Mouse (Mus musculus): Measurements from ENCODE around the gene Ehd4.

Ehd4 gene

GRCm38 (mm10) chr2:120154361-120154894, at the start of gene Ehd4:
Ehd4 (minus strand) TSS chr2:120154606.
- DNase-seq (ENCODE audit: low spot score in 2 of 2) = peak; percentile 98

DNA sequence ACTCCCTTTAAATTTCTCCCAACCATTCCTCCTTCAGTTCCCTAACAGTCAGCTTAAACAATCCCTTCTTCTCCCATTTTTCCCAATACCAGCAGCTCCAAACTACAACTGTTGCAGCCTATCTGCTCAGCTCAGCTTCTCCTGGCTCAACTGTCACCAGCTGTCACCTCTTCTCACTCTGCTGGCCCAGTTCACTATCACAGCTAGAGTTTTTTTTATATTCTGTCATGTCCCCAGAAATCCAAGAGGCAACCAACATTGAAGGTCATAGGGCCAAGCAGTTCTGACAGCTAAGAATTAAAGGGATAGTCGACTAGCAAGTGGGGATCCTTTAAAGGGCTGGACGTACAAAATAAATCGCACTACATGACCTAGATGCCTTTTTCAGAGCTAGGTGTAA, 49.3 kb upstream of the Ehd4 start:
- no peak for DNase-seq (ENCODE audit: low spot score in 2 of 2)

DNA sequence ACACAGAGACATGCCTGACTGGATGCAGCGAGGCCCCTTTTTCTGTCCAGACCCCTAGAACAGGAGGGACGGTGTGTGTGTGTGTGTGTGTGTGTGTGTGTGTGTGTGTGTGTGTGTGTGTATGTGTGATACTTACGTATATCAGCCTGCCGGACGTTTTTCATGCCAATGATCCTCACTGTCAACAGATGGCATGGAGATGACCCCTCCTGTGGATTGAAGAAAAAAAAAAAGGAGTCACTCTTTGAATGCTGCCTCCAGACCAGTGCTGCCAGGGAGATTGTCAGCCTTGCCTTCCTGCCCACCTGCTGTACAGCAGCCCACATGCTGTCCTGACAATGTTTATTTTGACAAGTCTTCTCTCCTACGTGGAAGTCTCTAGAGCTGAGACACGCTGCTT, 45.7 kb upstream of the Ehd4 start:
- DNase-seq (ENCODE audit: low spot score in 2 of 2) = no peak

DNA sequence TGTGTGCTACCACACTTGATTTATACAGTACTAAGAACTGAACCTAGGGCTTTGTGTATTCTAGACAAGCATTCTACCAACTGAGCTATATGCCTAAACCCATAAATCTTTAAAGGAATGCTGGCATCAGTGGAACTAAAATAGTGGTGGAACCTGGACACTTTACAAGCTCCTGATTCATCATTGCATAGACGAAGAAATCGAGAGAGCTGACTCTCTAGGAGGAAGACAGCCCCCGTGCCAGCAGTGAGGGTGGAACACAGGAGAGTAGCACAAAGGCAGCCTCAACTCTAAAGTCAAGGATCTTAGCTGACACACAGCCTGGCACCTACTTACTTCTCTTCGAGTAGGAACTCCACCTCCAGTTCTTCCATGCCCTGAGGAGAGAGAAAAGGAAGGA, 33.8 kb upstream of the Ehd4 start:
- DNase-seq (ENCODE audit: low spot score in 2 of 2) = no peak

- DNase-seq (ENCODE audit: low spot score in 2 of 2) = no peak
Observed at GRCm38 (mm10) chr2:120187583-120187982, 33.2 kb upstream of the Ehd4 start.

GRCm38 (mm10) chr2:120185527-120186276, 31.3 kb upstream of the Ehd4 start:
- no peak for DNase-seq (ENCODE audit: low spot score in 2 of 2)

GRCm38 (mm10) chr2:120178936-120179335, 24.5 kb upstream of the Ehd4 start:
- no peak for DNase-seq (ENCODE audit: low spot score in 2 of 2)

GRCm38 (mm10) chr2:120173718-120174117, 19.3 kb upstream of the Ehd4 start:
- peak; percentile 12 to 43 for DNase-seq (ENCODE audit: low spot score in 2 of 2)

DNA sequence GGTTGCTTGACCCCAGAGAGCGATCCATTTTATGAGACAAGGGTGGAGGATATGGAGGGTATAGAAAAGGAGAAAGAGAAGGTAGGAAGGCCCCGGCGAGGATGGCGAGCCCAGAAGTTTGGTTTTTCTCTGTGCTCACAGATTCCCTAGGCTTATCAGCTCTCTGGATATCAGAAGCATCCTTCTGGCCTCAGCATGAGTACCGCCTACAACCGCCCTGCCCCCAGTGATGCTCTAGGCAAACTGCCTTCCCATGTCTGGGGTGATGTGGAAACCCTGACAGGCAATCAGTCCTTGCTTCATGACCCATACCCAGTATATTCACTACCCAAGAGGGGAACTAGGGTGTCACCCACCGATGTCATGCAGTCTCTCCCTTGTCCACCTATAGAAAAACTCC, 17.0 kb upstream of the Ehd4 start:
- DNase-seq (ENCODE audit: low spot score in 2 of 2) = no peak

DNA sequence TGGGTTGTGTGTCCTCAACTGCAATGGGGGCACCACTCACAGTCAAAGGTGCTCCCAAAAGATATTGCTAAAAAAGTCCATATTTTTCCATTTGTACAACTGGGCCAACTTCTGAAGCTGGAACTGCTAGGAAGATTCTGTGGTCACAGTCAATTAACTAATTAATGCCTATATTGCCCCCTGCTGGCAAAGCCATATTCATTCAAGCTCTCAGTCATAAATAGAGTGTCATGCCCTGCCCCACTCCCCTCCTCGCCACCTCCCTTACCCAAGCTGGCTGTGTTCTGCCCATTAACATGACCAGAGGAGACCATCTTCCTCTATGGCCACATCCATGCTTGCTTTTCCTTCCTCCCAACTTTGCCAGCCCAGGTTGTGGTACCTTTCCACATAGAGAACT, 16.3 kb upstream of the Ehd4 start:
- peak in 1 of 2 experiments; percentile 49 for DNase-seq (ENCODE audit: low spot score in 2 of 2)

DNA sequence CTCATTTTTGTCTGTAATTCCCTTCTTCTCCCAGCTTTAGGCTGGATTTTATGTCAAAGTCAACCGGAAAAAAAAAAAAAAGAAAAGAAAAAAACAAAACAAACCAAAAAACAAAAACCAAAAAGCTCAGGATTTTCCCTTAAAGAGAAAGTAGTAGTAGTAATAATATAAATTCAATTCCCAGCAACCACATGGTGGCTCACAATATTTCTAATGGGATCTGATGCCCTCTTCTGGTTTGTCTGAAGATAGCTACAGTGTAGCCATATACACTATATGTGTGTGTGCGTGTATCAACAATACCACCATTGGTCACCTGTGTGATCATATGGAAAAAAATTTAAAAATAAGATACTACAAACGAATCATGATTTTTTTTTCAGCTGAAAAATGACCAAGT, 15.0 kb upstream of the Ehd4 start:
- no peak for DNase-seq (ENCODE audit: low spot score in 2 of 2)

DNA sequence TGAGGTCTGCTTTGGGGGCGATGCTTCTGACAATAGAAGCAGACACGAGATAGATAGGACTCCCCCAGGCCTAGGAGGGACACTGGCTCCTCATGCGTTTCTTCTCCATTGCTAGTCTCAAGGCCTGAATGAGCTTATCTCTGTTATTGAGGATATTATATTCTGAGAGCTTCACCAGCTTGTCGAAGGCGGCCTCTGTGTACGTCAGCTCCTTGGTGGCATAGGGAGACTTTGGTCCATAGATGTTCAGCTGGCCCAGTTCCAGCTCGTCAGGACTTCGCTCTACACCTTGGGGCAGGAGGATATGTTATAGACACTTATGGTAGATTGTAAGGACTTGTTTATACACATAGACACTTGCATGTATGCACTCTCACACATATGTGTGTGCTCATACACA, 13.4 kb upstream of the Ehd4 start:
- DNase-seq (ENCODE audit: low spot score in 2 of 2) = no peak

- no peak for DNase-seq (ENCODE audit: low spot score in 2 of 2)
Observed at GRCm38 (mm10) chr2:120165474-120165873, 11.1 kb upstream of the Ehd4 start.

DNA sequence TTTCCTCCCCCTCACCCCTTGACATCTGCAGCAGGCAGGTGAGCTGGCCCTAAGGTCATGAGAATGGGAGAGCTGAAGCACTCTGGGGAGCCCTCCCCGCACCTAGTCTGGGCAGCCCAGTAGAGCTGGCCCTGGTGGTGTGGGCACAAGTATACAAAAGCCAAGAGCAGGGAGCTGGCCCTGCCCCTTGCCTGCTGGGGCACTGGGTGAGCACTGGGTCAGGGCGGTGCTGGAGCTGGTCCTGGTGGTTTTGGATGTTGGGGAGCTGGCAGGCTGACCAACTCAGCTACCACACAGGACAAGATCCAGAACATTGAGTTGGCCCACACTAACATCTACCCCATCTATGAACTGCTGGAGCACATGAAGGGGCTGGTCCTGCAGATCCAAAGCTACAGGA, 5.0 kb upstream of the Ehd4 start:
- no peak for DNase-seq (ENCODE audit: low spot score in 2 of 2)

- DNase-seq (ENCODE audit: low spot score in 2 of 2) = no peak
Observed at GRCm38 (mm10) chr2:120158846-120159245, 4.4 kb upstream of the Ehd4 start.

- no peak for DNase-seq (ENCODE audit: low spot score in 2 of 2)
Observed at GRCm38 (mm10) chr2:120158016-120158415, 3.6 kb upstream of the Ehd4 start.

GRCm38 (mm10) chr2:120157606-120158005, 3.2 kb upstream of the Ehd4 start:
- DNase-seq (ENCODE audit: low spot score in 2 of 2) = peak in 1 of 2 experiments; percentile 16

DNA sequence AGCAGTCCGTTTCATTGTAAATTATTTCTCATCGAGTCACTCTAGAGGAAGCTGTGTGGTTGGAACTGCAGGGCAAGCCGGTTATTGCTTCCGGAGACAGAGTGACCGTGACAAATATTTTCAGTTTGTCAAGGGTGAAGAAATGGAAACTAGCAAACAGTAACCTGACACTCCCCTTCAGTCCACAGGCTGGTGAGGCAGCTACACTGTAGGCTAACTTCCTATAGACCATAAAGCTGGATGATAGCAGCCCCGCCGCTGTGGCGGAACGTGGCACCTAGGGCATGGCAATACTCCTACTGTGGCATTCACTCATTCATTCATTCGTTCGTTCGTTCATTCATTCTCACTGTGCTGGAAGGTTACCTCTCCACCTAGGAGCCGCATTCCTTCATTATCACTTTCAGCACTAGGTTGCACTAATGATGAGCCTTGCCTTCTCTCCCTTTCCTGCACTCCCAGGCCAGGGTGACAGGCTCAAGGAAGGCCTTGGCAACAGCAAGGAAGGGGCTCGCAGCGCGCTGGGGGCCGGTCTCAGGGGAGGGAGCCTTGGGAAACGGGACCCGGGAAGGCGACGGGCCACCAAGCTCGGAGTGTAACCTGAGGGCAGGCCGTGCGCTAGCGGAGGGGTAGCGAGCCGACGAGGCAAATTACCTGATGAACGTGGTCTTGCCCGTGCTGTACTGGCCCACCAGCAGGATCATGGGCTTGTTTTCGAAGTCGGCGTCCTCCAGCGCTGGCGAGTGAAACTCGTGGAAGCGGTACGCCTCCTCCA, 633 bp downstream of the Ehd4 start:
- peak; percentile 42 to 47 for DNase-seq (ENCODE audit: low spot score in 2 of 2)

DNA sequence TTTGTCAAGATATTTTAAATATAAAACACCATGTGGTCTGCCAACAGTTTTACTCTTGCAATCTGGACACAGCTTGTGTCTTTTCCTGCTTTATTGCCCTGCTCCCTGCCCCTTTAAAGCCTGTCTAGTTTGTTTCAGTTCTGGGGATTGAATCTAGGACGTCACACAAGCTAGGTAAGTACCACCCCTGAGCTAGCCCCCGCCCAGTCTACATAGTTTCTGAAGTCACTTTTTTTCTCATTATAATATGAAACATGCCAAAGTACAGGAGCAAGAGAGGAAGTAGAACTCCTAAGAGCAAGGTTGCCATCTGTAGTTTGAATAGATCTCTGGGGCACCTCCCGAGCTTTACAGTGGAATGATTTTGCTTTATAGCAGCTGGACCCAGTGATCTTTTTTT, 3.8 kb downstream of the Ehd4 start:
- no peak for DNase-seq (ENCODE audit: low spot score in 2 of 2)

DNA sequence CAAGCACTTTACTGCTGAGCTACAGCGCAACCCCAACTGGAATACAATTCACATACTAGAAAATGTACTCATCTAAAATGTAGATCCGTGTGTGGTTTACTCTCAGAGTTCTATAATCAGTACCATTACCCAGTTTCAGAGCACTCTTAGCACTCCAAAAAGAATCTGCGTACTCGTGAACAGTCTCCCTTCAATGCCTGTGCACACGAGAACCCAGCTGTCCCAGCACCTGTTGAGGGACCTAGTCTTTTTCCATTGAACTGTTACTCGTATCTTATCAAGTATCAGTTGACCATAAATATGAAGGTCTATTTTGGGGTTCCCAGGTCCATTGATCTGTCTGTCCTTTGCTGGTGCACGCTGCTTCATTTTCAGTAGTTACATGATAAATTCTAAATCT, 4.8 kb downstream of the Ehd4 start:
- DNase-seq (ENCODE audit: low spot score in 2 of 2) = no peak

GRCm38 (mm10) chr2:120147999-120148398, 6.4 kb downstream of the Ehd4 start:
- DNase-seq (ENCODE audit: low spot score in 2 of 2) = no peak

GRCm38 (mm10) chr2:120147364-120147763, 7.0 kb downstream of the Ehd4 start:
- no peak for DNase-seq (ENCODE audit: low spot score in 2 of 2)

DNA sequence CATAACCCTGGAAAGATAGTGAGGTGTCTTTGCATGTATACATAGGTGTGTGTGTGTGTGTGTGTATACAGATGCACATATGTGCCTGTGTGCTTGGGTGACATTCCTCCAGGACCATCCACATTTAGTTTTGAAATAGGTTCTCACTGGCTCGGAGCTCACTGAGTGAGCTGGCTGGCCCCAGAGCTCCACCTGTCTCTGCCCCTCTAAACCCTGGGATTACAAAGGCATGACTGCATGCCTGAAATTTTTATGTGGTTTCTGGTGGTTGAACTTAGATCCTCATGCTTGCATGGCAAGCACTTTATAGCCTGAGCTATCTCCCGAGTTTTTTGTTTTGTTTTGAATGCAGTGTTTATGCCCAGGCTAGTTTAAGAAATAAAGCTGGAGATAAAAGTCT, 7.9 kb downstream of the Ehd4 start:
- no peak for DNase-seq (ENCODE audit: low spot score in 2 of 2)

Measured in natural killer cell, adult 2 months (primary cell).